Mouse (Mus musculus): ENCODE measurements around the gene Trdn.
A peak's percentile ranks its signal among the peaks of the same experiment; 100 is the strongest.

Gene Trdn

DNA sequence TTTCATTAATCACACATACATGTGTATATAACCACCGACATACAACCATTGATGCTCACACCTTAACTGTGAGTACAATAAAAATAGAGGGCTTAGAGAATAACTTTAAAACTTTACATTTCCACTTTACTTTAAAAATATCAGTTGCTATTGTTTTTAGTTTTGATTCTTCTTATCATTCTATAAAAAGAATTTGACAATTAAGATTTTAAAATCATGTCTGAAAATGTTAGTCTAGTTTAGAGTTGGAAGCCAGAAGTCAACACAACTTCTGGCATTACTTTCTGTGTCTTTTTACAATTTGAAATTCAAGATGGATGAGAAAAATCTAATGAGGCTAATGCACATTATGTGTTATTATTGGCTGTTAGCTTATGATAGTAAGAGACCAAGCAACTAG, at the start of gene Trdn:
Trdn (plus strand) TSS at position 301 of the 400 bp plus-strand sequence.
- DNase-seq: no peak

DNA sequence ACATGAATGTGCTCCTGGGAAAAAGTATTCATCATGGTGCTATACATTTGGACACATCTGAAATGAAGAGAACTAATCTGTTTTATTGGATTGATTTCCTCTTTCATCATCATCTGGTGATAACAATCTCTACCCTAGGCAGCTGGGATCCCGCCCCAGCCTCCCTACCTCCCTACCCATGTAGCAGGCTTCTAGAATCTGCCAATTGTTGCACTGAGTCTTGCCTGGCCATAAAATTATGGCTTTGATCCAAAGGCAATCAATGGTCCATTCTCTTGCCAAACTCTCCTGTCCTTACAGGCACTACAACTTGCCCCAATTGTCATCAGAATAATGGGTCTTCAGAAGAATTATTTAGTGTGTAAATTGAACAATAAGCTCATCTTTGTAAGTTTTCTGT, 19.6 kb upstream of the Trdn start:
- no peak for DNase-seq

DNA sequence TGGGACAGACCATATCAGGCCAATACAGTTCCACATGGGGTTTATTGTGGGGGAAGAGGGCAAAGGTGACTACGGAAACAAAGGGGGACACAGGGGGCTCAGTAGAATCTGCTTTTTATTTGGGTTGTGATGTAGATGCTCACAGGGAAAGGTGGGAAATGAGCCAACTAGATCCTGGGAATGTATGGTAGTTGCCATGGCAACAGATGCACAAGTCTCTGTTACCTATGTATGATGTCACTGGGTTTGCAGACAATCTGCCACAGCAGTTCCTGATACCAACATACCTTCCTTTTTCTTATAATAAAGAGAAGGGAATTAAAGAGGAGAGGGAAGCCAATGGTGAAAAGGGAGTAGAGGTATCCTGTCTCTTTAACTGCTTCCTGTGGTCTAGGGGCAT, 14.8 kb upstream of the Trdn start:
- no peak for DNase-seq

DNA sequence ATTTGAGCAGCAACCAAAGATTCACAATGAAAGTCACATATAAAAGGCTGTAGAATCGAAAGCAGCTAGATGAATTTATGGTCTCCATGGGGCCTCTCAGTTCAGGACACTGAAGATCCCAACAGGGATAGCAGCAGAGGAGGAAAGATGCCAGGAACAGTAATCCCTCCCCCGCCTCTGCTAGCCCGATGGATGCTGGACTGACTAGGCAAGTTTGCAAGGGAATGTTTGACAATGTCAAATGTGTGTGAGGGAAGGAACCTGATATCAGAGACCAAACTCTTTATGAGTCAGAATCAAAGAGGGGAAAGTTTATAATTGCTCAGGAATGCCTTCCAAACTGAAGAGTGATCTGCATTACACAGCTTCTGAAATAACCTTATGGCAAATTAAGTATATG, 7.2 kb upstream of the Trdn start:
- no peak for DNase-seq

DNA sequence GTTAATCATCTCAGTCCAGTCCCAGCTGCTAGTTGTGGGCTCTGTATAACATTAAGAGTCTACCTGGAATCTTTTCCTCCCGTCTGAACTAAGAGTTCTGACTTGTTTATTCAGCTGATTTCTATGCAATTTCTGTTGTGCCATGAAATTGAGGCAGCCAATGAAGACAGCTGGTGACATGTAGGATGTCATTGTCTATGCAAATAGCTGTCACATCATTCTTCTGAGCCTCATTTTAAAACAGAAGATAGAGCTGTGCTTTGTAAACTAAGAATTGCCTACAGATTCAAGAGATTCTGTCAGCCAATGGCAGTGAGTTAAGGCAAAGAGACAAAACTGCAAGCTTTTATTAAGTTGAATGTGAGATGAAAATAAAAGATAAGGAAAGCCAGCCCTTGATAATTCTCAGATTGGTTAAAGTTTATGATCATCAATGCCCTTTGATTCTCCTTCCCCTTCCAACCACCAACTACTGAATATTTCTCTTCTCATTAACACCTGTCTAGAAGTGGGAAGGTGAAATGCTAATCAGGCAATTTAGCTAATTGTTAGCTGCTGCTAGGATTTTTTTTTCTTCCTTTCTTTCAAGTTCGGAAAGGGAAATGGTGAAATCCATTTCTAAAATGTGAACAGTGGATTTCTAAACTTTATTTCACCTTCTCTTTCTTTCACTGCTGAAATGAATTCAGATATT, 1.9 kb downstream of the Trdn start:
- DNase-seq: no peak

DNA sequence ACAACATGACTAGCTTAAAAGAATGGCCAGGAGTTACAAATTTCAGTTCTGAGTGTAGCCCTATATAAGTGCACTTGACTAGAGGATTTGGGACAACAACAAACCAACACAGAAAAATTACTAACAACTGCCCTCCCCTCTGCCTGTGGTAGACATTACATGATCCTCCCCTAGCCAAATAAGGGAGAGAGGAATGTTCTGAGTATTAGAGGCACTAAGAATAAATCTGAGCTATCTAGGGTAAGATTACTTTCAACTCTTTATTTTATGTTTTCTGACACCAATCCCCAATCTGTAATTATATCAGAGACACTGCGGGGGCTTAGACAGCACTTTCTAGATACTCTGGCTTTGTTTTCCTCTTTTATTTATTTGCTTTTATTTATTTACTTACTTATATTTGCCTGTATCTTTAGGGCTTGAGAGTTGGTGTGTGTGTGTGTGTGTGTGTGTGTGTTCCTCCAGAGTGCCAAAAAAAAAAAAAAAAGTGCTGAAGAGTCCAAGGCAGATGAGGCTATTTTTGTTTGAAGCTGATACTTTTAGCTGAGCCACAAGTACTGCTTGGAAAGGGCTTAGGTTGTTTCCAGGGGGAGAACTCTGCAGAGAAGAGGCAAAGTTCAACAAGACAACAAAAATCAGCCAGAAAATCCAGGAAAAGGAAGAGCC, 2.7 kb downstream of the Trdn start:
- no peak for DNase-seq

DNA sequence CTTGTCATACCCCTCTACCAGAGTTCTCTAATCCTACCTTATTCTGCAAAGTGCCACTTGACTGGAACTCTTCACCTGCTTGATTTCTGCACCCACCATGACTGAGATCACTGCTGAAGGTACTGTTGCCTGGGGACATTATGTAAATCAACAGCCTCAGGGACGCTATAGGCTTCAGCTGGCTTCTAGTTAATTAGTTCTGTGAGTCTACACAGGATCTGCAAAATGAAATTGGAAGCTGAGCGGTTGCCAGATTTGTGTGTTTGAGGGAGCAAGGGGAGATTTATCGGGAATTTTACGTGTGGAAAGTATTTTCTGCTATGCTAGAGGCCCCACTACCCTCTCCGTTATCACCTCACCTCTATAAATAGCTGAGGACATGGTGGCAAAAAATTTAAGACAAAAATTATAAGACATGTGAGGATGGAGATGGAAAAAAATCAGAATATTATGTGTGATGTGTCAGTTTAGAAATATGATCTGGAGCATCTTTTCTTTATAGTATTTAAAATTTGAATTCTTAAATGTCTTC, 3.3 kb downstream of the Trdn start:
- DNase-seq: no peak

DNA sequence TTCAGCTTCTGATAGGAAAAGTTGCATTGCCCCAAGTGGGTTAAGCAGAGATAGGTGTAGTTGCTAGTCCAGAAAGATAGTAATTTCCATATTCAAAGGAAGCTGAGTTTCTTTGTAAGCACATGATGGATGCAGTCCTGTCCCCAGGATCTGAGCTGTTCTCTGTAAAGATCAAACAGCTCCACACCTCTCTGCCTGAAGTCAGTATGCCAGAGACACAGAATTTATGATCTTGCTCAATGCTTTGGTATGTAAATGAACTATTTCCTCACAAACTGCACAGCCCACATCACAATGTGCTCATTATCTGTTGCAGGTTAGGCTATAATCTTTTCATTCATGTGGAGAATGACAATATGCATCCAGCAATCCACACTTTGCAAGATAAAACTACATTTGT, 8.0 kb downstream of the Trdn start:
- no peak for DNase-seq

DNA sequence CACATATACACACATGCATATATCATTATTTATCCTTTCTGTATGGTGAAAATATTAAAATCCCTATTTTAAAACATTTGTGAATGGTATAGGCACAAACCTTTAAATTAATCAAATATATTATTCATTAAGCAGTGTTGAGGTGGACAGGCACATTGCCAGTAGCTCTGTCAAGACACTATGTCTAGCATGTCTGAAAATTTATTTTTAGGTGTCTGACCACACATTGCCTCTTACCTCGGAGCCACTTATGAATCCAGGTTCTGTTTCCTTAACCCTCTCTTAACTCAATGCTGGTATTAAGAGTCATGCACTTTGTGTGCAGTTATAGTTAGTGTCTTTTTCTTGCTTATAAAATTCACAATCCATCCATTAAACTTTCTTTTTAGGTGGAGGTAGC, 12.0 kb downstream of the Trdn start:
- DNase-seq: no peak

DNA sequence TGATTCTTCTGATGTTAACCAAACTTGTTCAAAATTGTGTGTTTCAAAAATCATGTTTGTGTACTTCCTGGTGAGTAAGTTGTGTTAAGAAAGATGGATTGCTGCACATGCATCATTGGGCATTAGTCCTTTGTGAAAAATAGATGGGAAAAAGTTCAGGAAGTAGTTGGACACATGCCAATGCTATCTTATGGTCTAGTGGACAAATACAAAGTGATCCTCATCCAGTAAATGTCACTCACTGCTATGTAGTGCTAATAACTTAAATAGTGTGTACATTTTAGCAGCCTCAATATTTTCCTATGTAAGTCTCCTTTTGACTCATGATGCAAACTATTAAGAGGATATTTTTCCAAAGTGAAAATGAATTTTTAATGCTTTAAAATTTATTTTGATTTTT, 27.6 kb downstream of the Trdn start:
- DNase-seq: no peak

DNA sequence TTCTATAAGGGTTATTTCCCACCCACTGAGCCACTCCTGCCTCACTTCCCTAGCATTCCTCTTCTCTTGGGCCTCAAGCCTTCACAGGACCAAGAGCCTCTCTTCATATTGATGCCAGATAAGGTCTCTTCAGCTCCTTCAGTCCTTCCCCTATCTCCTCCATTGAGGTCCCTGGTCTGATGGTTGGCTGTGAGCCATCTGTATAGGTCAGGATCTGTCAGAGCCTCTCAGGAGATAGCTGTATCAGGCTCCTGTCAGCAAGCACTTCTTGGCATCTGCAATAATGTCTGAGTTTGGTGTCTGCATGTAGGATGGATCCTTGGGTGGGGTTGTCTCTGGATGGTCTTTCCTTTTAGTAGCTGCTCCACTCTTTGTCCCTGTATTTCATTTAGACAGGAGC, 42.7 kb downstream of the Trdn start:
- DNase-seq: no peak

DNA sequence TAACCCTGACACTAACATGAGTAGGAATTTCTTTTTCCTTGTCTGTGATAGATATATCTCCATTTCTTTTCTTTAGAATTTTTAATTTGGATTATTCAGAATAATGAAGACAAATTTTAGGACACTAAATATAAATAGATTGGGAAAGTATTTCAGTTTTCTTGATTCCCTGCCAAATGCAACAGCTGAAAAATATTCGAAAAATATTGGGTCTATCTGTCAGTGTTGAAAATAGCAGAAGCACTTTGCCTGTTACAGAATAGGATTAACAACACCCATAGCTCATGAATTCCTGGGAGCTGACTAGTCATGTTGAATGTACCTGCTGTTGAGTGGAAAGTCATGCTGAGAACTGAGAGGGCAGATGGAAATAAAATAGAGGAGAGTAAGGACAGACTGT, 64.6 kb downstream of the Trdn start:
- DNase-seq: no peak

DNA sequence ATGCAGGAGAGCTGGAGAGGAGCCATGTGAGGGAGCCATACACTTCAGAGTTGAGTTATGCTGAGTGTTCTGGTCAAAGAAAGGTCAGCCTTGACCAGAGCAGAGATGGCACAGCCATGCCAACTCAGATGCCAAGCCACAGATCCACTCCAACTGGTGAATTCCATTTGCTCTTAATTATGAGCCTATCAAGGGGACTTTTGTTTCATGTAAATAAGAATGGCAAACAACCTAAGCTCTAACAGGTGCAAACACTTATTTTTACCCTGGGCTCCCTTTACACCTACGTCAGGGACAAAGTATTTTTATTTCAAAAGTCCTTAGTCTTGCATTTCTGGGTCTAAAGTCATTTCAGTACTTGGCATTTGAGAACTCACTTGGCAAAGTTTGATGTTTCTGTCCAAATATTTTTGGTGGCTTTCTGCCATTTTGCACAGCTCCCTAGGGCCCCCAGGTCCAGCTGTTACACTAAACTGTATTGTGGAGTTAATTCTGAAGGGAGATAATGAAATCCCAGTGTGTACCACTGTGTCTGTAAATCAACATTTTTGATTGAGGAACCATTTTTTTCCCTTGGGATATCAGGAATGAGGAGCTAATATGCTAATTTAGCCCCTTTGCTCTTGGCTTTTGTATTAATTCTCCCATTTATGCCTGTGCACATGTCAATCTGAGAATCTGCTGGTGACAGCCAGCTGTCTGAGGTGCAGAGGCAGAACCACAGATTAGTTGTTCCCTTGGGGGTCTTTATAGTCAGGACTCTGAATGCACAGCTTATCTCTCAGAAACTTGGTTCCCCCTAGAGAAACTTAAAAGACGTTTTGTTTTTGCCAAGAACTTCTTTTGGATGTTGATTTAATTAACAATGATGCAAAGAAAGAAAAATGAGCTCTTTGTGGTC, 99.6 kb downstream of the Trdn start:
- no peak for DNase-seq

DNA sequence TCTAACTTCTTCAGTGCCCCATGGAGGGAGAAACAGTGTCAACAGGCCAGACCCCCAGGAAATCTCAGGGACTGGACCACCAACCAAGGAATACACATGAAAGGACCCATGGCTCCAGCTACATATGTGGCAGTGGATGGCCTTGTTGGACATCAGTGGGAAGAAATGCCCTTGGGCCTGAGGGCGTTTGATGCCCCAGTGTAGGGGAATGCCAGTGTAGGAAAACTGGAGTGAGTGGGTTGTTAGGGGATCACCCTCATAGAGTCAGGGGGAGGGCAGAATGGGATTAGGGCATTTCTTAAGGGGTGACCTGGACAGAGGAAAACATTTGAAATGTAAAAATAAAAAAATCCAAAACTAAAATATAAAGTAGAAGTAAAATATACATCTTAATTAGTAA, 108.7 kb downstream of the Trdn start:
- no peak for DNase-seq

DNA sequence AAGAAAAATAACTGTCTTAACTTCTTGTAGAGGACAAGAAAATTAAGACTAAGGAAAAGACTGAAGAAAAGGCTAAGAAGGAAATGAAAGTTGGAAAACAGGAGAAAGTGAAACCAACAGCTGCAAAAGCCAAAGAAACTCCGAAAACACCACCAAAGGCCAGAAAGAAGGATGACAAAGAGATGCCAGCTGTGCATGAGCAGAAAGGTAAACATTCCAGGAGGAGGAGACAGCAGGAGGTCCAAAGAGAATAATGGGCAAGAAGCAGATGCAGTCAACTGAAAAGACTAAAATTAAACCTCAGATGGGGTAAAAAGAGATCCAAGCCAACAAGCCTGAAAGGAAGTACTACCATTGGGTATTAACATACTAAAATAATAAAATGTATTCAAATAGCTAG, 115.6 kb downstream of the Trdn start:
- DNase-seq: no peak

DNA sequence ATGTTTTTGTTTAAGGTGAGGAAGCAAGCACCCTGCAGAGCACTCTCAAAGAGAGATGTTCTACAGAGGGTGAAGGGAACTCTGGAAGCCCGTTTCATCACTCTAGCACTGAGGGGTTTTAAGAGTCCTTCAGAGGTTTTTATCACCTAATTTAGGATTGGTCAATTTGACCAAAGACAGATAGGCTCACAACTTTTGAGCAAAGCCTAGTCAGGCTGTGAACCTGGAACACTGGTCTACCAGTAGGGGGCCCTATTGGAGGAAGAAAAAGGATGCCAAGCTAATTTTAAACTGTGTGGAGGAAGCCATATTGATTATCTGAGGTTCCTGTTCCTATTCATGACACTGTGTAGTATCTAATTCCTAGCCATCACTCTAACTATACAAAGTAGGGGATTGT, 117.9 kb downstream of the Trdn start:
- no peak for DNase-seq

DNA sequence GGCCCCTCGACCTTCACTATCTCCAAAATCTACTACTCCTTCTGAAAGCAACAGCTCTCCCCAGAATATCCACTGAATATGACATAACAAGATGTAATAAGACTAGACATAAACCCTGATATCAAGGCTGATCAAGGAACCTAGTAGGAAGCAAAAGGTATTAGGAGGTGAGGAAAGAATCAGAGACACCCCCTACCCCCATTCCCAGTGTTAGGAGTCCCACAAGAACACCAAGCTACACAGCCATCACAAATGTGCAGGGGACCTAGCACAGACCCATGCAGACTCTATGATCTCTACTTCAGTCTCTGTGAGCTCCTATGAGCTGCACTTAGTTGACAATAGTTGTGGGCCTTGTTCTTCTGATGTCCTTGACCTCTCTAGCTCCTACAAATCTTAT, 130.1 kb downstream of the Trdn start:
- DNase-seq: no peak

DNA sequence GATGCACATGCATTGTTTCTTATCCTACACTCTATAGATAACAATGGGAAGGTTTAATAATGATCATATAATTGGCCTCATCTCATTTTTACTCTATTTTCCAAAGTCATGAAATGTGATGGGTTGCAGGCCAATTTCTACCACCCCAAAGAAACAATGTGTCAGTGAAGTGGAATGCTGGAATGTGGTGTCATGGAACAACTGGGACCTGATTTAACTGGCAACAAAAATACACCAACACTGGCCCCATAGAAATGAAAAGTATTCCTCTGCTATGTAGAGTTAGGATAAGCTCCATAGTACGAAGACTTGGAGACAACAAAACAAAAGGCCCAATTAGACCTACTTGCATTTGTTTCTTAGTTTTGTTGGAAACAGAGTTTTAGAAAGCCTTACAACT, 173.6 kb downstream of the Trdn start:
- no peak for DNase-seq

DNA sequence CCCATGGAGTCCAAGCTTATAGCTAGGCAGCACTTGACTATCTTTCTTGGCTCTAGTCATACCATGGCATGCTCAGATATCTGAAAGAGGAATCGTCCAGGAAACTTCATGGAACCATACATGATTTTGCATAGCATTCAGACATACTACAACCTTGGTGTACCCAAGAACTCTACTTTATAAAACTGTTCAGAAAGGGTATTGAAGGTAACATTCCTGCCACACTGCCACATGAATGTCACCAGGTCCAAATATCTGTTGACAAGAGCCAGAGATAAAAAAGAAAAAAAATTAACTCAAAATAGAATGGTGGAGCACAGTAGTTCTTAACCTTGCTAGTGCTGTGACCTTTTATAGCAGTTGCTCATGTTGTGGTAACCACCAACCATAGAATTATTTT, 175.8 kb downstream of the Trdn start:
- DNase-seq: no peak

DNA sequence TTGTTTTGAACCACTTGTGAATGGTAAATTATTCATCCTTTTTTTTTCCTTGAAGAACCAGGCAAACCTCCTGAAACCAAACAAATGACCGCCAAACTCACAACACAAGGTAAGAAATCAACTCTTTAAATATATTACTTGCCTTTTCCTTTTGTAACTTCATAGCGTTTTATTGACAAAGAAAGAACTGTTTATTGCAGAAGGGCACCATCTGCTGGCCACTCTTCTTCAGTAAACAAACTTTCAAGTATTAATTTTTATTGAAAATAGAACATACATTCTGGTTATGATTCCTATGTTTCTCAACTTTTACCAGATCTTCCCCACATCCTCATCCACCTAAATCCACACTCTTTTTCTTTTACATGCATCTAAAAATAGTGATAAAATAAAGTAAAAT, 224.6 kb downstream of the Trdn start:
- DNase-seq: peak; percentile 36

DNA sequence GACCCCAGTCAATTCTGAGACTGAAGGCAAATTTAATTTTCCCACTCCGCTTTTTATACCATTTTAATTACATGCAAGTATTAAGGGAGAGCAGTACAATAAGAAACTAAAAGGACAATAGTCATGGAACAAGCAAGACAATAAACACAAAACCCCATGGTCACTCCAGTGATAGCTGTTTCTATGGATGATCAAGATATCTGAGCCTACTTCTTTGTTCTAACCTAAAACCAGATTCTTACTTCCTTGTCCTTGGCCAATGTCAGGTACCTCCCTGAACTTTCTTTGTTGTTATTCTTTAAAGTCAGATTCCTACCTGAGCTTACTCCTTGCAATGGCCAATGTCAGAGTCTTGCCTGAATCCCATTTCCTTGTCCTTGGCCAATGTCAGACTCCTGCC, 272.7 kb downstream of the Trdn start:
- DNase-seq: no peak

DNA sequence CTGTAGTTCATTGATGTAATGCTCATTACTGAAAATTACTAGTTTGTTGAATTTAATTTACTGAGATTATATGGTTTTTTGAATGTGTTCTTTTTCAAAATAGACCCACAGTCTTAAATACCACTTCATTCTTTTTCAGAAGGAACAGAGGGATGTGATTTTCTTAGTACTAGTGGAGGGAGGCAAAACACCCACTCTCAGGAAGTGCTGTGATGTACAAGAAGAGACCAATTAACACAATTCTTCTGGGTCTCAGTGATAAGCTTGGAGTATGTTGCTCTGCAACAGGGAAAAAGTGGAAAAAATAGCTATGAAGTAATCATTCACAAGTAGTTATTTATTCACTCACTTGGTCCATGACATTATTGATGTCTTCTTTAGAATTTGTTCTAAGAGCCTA, 286.2 kb downstream of the Trdn start:
- DNase-seq: no peak

DNA sequence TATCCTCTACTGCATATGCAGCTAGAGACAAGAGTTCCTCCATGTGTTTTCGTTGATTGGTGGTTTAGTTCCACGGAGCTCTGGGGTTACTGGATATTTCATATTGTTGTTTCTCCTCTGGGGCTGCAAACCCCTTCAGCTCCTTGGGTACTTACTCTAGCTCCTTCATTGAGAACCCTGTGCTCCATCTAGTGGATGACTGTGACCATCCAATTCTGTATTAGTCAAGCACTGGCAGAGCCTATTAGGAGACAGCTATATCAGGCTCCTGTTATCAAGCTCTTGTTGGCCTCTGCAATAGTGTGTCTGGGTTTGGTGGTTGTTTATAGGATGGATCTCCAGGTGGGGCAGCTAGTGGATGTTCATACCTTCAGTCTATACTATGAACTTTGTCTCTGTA, 290.2 kb downstream of the Trdn start:
- no peak for DNase-seq
